Mouse (Mus musculus) gastrocnemius, adult 2 months (tissue): Measurements from ENCODE around the gene Slc16a11. TPM values are rescaled to one million over a fixed set of nuclear protein-coding genes. Genes with fewer than 3 reads are reported as not detected.

Experiments used
- DNase-seq: peaks from one replicate; pipeline ENCODE4 v3.0.0; 2022
- H3K27ac ChIP-seq: fragments of 200-600 bp; 2 replicates; pipeline ENCODE4 v1.8.1; 2022; ENCODE audit warnings: mild to moderate bottlenecking
- H3K4me3 ChIP-seq: fragments of 200-600 bp; 2 replicates; pipeline ENCODE4 v1.8.1; 2022; ENCODE audit warnings: mild to moderate bottlenecking, moderate library complexity
- CTCF ChIP-seq: fragments of 200-600 bp; IDR thresholded peaks from 2 replicates; pipeline ENCODE4 v1.8.1; 2022; ENCODE audit warnings: antibody characterized with exemption, mild to moderate bottlenecking, moderate library complexity
- intact Hi-C: fragments of 180-260 bp; cut with DNase I; formaldehyde crosslinking; loops from one replicate; pipeline ENCODE4 v1.15.1; 2025
- total RNA-seq, 2 experiments: library from RNA; stranded (reverse); gene quantifications; 2 replicates each; pipeline ENCODE4 v1.2.3; 2021

The Slc16a11 gene
- total RNA-seq, 2 experiments from 2014 or later = not detected

- H3K27ac ChIP-seq = no peak overlapping the region
- TF ChIP-seq CTCF = no peak
- DNase-seq = no peak
- H3K4me3 ChIP-seq = no peak overlapping the region
- intact Hi-C loops = no loop called here
These were observed 32.1 kb upstream of the Slc16a11 start for GRCm38 (mm10) chr11:70180496-70180895.

GRCm38 (mm10) chr11:70185120-70185519, 27.4 kb upstream of the Slc16a11 start:
- DNase-seq = no peak
- TF ChIP-seq CTCF = no peak
- intact Hi-C loops = no loop called here
- Histone ChIP-seq H3K4me3 (no peak overlapping the region), H3K27ac (no peak overlapping the region)

GRCm38 (mm10) chr11:70189319-70190134, 23.0 kb upstream of the Slc16a11 start:
- no peak for TF ChIP-seq CTCF
- DNase-seq = no peak
- intact Hi-C loops = no loop called here
- Histone ChIP-seq H3K27ac (no peak overlapping the region), H3K4me3 (no peak overlapping the region)

GRCm38 (mm10) chr11:70191188-70191587, 21.4 kb upstream of the Slc16a11 start:
- Histone ChIP-seq H3K27ac (no peak overlapping the region), H3K4me3 (no peak overlapping the region)
- DNase-seq = no peak
- intact Hi-C loops = no loop called here
- no peak for TF ChIP-seq CTCF

GRCm38 (mm10) chr11:70192157-70192556, 20.4 kb upstream of the Slc16a11 start:
- TF ChIP-seq CTCF = no peak
- DNase-seq = no peak
- intact Hi-C loops = no loop called here
- Histone ChIP-seq H3K4me3 (no peak overlapping the region), H3K27ac (no peak overlapping the region)

GRCm38 (mm10) chr11:70193354-70194285, 18.9 kb upstream of the Slc16a11 start:
- no peak for DNase-seq
- no peak overlapping the region for H3K27ac ChIP-seq
- intact Hi-C loops = no loop called here
- H3K4me3 ChIP-seq = no peak overlapping the region
- no peak for TF ChIP-seq CTCF

GRCm38 (mm10) chr11:70198332-70198731, 14.2 kb upstream of the Slc16a11 start:
- no peak for TF ChIP-seq CTCF
- no peak overlapping the region for H3K4me3 ChIP-seq
- no peak overlapping the region for H3K27ac ChIP-seq
- intact Hi-C loops = no loop called here
- no peak for DNase-seq

- Histone ChIP-seq H3K27ac (peak overlapping the region; percentile 8; the same call in 1 of the 2 replicates), H3K4me3 (no peak overlapping the region)
- DNase-seq = no peak
- intact Hi-C loops = no loop called here
- TF ChIP-seq CTCF = no peak
These were observed 13.4 kb upstream of the Slc16a11 start for GRCm38 (mm10) chr11:70199107-70199506.

- peak overlapping the region; percentile 75 for H3K27ac ChIP-seq
- no peak for DNase-seq
- intact Hi-C loops = no loop called here
- H3K4me3 ChIP-seq = no peak overlapping the region
- TF ChIP-seq CTCF = no peak
These were observed 12.4 kb upstream of the Slc16a11 start for GRCm38 (mm10) chr11:70200036-70200608.

GRCm38 (mm10) chr11:70201691-70202090, 10.9 kb upstream of the Slc16a11 start:
- DNase-seq = peak; percentile 88
- intact Hi-C loops = no loop called here
- Histone ChIP-seq H3K4me3 (no peak overlapping the region), H3K27ac (peak overlapping the region; percentile 35; the same call in 1 of the 2 replicates)
- peak; percentile 96 for TF ChIP-seq CTCF

- no peak overlapping the region for H3K27ac ChIP-seq
- H3K4me3 ChIP-seq = no peak overlapping the region
- intact Hi-C loops = no loop called here
- DNase-seq = no peak
- TF ChIP-seq CTCF = no peak
These were observed 5.8 kb upstream of the Slc16a11 start for GRCm38 (mm10) chr11:70206801-70207200.

GRCm38 (mm10) chr11:70207283-70207682, 5.3 kb upstream of the Slc16a11 start:
- intact Hi-C loops = no loop called here
- no peak for DNase-seq
- H3K4me3 ChIP-seq = no peak overlapping the region
- H3K27ac ChIP-seq = no peak overlapping the region
- no peak for TF ChIP-seq CTCF
